Mouse (Mus musculus) WW6 (cell line): ENCODE data around the gene Arhgap10.

ENCODE experiments used
- DNase-seq: peaks from one replicate; pipeline ENCODE4 v3.0.0-alpha.2; 2013; ENCODE audit warnings: low read depth, low spot score

Arhgap10 gene

DNA sequence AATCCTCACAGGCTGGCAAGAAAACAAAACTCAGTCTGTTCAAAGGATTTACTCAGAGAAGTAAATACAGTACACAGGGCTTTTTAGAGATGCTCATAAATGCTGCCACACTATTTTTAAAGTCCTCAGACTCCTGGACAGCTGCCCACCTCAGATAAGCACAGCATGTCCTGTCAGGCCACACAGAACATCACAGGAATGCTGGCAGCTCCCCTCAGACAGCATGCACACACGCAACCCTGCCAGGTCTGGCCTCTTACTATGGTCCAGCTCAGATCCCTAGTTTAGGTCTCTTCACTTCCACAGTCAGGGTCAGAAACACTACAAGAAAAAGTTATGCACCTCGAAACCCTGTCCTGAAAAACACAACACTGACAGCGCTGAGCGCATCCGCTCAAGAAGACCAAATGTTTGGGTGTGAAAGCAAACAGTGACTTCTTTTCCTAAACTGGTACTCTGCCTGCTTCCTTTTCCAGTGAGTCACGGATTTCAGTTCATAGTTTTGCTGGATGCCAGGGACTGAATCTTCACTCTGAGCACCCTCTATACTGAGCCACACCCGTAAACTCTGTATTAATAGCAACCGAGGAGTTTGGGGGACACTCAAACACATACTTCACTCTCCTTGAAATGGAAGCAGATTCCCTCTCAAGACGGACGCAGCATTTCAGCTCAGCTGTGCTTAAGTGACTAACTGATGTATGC is 73.4 kb downstream of the Arhgap10 start:
- DNase-seq: no peak

DNA sequence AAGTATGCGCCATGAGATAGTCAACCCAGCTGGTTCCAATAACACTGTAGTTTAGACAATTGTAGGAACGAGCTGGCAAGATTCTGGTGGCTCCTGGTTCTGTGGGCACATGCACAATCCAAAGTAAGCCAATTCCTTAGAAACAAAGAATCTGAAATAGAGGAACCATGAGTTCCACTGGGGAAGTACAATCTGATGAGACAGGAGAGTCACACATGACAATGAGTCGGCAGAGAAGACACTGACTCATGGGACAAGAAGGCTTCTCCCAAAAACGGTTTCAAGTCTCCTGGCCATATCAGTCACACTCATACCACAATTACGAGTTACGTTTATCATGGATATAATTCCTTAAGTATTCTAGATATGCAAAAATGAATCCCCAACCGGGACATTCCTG is 75.3 kb downstream of the Arhgap10 start:
- no peak for DNase-seq

DNA sequence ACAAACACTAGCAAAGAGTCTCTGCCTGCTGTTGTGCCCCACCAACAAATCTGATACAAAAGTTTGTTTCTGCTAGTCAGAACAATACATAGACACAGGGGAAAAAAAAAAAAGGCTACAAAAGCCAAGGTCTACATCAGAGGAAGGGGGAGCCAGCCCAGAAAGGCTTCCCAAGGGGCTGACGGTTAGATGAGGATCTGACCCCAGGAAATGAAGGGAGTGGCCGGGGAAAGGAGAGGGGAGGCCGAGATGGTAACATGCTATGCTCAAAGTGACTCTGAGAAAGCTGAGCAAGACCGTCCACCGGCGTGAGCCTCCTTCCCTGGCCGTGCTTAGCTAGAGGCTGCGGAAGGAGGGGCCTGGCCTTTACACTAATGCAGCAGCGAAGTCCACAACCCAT is 76.8 kb downstream of the Arhgap10 start:
- no peak for DNase-seq

DNA sequence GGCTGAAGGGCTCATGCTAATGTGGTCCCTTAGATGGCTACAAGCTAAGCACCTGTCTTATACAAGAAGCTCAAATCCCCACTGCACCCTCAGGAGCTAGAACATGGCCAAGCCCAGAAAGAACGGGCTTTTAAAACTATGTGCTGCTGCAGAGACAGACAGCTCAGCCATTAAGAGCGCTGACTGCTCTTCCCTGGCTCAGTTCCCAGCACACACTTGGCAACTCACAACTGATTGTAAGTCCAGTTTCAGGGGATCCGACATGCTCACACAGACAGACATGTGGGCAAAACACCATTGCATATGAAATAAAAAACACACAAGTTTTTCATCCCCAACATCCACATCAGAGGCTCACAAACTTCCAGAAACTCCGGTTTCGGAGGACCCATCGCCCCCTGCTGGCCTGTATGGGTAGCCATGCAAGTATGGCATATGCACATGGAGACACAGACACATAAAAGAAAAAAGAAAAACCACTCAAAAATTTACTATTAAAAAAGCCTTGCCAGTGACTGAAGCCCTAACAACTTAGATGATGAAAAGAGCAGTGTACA is 77.4 kb downstream of the Arhgap10 start:
- DNase-seq: no peak

DNA sequence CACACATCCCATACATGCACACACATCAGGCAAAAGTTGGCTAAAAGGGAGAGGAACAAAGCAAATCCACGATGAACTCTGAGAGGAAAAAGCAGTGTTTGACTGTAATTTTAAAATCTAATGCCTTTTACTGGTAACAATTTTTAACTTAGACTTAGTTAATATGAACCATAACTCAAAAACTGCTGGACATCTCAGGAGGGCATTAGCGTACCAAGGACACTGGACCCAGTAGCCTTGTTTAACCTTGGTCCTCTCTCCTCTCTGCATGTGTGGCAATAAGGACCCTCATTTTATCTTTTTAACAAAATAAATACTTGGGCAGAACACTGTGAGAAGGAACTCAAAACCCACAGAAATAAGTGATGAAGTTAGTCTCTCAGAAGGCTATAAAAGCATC is 78.1 kb downstream of the Arhgap10 start:
- DNase-seq: no peak

DNA sequence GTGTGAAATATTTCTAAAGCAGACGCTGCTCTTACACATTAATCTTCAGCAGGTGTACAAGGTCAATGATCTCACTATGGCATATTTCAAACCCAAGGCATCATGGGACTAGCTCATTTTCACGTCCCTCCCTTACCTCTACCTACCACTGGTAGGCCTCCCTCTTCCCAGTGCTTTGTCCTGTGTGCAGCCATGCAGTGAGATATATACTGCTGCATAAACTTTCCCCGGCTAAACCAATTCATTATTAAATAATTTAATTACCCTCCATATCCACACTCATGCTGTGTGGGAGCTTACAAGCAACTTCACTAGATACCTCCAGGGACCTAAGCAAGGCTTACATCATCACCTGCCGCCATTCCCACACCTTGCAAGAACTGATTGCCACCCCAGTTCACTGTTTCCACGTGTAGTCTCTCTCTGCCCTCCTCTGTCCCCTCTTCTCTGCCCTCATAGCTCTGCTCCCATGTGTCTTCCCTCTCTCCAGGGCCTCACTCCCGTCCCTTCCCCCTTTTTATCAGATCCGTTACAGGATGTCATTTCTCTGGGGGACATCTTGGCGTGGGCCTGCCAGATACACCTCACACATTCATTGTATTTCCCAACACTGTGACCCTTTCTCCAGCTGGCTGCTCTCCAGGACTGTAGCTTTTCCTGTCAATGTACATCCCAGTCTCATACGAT is 79.8 kb downstream of the Arhgap10 start:
- no peak for DNase-seq

DNA sequence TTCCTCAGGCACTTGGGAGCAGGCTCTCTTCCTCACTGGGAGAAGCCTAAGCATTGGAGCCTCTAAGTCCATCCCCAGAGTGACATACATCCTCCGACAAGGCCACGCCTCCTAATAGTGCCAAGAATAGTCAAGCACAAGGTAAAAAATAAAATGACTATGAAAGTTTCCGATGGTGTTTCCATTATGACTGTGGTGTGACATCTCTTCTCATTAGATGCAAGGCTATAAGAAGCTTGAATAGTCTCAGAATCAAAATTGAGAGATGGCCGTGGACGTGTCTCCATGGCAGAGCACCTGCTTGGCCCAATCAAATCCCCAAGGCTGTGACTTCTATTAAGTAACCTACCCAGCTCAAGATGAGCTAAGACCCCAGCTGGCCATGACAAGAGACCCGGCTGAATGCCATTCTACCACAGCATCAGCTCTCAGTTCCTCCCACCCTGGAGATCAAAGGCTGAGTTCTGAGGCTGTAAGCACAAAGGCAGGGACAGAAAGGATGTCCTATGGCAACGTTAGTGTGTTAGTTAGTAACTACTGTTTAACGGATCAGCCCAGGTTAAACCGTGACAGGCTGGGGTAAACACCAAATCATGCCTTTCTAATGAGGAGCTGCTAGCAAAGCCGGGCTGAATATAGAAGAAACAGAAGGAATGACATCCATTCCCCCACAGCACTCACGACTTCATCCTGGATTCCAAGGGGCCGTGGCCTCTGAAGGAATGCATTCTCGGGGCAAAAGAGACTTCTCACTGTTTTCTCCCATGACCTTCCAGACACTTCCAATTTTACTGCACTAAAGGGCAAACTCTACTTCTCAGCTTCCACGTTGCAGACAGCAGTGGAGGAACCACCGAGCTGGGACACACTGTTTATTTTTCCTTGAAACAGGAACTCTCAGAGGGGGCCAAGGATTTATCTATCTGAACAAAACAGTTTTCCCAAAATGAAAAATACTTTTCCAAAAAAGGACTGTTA is 81.5 kb downstream of the Arhgap10 start:
- DNase-seq: no peak

DNA sequence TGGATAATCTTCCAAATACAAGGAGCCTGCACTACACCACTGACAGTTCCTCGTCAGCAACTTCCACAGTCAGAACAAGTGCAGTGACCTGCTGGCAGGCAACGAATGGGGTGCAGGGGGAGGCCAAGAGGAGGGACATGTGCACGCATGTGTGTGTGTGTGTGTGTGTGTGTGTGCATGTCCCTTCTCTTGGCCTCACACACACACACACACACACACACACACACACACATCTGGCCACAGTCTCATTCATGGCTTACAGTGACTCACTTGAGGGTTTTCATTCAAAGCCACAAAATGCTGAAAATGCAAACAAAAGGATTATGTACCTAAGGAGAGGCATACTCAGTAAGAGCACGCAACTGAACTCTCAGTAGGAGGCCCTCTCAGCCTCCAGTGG is 84.5 kb downstream of the Arhgap10 start:
- DNase-seq: no peak

DNA sequence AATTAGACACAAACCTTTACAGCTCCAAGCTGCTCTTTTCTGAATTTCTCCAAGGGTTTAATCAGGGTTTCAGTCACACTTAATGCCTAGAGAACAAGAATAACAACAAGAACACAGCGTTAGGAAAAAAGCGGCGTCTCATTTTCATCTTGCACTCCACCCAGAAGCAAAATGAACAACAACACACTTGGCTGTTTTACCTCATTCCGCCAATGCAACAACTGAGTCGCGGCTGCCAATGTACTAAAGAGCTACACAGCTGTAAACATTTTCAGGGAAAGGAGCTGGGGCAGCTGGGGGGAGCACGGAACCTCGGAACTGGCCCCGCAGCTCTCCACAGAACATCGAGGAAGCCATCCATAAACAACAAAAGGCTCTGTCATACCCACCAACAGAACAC is 85.0 kb downstream of the Arhgap10 start:
- DNase-seq: no peak

DNA sequence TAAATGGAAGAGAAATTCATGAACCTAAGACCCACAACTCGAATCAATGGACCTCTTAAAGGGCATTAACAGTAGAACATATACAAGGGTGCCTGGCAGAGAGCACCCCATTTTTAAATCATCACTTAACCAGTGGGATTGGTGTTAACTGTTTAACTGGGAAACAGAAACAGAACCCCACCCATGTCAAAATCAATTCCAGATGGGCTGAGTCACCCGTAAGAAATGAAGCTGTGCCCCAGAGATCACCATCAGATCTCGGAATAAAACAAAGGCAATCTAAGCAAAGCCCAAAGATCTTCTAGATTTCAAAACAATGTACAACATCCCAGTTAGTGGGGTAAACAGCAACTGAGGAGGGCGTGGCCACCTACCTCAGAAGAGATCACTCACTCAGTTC is 89.3 kb downstream of the Arhgap10 start:
- no peak for DNase-seq

DNA sequence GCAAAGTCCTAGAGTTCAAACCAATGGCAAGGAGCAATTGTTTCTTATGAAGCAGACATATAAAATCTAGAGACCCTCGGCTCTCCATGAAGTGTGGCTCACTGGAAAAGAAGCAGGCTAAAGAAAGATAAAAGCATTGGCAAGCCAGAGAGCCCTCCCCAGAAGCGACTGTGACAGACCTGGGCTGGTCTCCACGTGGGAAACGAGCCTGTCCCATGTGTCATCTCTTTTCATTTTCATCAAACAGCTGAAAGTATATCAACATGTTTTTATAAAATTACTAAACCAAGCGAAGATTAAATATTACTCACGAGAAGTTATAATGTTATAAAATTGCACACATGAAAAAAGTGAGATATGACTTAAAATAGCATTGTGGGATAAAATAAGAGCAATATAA is 89.7 kb downstream of the Arhgap10 start:
- no peak for DNase-seq

DNA sequence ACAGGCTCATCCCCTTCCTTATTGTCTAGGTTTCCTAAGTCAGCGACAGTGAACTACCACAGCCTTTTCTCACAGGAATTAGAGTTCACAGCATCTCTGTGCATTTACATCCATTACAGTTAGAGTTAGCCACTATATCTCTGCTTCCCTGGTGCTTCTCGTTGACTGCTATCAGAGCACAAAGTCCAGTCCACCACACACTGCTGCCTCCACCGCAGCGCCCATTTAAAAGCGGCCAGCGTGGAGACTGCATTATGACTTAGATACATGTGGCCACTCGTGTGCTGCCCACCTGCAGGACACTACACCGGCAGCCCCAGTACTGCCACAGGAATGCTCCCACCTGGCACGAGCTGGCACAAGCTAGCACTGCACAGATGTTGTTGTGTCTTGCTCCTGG is 90.3 kb downstream of the Arhgap10 start:
- DNase-seq: no peak

DNA sequence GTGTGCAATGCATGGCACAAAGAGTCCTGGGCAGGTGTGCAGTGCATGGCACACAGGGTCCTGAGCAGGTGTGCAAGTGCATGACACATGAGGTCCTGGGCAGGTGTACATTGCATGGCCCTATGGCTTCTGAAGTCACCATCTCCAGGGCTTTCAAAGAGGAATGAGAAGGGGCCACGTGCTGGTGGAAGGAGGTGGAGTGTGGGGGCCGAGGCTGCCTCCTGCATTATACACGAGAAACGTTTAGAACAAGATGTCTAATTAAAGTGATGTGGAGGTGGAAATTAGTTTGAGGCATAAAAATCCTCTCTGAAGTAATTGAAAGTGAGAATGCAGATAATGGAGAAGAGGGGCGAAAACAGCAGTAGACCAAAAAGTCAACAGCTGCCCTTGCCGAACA is 93.9 kb downstream of the Arhgap10 start:
- no peak for DNase-seq

DNA sequence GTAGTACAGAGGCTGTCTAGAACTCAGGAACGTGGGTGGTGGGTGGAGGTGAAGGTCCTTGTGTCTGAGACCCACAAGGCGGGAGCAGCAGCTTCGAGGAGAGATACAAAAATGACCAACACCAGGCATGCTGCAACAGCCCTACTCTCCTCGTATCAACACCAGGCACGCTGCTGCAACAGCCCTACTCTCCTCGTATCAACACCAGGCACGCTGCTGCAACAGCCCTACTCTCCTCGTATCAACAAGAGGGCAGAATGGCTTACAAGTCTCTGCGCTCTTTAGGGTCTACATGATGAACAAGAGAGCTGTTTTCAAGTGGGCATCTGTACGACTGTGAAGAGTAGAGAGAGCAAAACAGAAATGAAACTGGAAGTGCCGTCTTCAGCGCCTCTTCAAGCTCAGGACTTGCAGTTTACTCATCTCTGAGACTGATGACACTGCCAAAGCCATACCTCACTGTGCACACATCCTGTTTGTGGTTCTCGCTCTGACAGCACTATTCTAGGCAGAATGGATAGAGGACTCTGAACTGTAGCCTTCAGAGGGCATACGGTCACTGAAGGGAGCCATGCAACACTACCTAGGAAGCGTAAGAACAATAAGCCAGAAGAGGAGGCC is 95.0 kb downstream of the Arhgap10 start:
- no peak for DNase-seq

DNA sequence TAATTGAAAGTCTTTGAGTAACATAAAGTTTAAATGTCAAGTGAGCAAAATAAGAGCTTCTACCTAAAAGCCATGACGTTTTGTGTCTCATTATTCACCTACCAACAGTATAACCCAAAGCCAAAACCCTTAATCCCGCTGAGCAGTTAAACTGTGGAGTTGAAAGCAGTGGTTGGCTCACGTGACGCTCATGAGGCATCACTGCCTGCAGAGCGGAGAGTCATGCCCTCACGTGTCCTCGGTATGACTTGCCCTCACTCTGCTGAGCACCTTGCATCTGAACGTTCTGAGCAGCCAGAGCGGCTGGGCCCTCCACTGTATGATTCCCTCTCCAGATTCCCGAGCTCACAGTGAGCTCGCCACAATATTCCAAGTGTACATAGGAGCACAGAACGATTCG is 96.2 kb downstream of the Arhgap10 start:
- DNase-seq: no peak

DNA sequence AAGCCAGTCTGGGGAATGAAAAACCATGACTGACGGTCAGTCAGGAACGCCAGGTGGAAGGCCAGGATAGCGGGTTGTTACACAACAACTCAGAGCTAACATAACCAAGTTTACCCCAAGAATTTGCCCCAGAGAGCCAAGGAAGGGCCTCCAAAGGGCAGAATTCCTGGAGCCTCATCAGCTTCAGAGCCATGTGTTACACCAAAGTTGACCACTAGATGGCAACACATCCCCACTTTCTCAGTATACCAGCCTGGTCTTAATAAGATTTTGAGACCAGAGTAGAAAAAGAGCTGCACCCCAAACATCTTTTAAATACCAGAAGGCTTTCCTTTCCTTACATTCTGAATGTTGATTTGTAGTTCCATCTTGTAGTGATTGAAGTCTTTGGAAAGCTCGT is 98.0 kb downstream of the Arhgap10 start:
- DNase-seq: peak; percentile 34

DNA sequence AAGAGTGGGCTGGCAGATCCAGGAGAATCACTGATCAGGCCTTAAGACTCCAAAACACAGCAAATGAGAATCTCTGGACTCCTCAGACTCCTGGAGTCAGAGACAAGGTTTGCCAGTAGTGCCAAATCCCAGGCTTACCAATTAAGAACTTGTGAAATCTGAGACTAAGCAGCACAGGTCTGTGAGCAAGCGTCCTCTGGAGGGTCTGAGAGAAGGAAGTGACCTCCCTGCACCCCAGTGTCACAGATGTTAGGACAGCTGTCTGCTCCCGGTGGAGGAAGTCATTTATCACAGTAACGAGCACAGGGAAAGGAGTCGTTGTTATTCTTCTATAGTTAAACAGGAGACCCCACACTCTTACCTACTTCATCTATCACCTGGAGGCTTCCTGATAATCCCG is 101.0 kb downstream of the Arhgap10 start:
- DNase-seq: no peak

DNA sequence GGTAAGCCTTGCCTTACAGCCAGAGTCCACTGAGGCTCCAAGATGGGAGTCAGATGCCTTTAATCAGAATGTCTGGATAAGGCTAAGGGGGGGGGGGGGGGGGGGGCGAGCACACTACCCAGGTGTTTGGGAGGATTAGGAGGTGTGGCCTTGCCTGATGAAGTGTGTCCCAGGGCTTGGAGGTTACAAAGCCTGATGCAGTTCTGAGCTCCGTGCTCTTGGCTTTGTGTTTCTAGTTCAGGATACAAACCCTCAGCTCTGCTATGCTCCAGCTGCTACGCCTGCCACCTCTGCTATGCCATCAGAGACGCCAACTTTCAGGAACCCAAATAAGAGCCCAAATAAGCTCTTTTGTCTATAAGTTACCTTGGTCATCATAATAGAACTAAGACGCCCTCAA is 101.7 kb downstream of the Arhgap10 start:
- no peak for DNase-seq

DNA sequence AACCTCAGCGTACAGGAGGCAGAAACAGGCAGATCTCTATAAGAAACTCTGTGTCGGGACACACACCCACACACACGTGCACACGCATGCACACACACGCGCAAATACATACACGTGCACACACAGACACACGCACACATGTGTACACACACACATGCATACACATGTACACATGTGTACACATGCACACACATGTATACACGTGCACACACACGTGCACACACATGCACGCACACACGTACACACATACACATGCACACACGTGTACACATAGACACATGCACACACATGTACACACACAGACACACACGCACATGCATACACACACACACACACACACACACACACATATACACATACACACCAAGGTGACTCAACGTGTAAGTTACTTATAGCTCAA is 106.5 kb downstream of the Arhgap10 start:
- no peak for DNase-seq

DNA sequence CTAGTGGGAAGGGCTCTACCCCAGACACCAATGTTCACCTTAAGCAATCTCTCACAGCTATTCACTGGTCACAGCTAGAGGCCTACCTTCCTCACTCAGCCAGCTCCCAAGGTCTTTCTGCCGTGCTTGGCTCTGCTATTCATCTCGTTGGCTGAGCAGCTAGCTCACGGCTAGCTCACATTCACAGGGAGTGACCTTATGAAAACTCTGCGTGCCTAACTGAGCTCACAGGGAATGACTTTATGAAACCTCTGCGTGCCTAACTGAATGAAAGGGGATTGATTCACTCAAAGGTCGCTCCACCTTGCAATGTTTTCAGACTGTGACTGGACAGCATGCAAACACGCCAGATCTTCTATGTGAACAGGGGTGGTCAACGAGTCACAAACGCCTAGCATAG is 107.4 kb downstream of the Arhgap10 start:
- no peak for DNase-seq

DNA sequence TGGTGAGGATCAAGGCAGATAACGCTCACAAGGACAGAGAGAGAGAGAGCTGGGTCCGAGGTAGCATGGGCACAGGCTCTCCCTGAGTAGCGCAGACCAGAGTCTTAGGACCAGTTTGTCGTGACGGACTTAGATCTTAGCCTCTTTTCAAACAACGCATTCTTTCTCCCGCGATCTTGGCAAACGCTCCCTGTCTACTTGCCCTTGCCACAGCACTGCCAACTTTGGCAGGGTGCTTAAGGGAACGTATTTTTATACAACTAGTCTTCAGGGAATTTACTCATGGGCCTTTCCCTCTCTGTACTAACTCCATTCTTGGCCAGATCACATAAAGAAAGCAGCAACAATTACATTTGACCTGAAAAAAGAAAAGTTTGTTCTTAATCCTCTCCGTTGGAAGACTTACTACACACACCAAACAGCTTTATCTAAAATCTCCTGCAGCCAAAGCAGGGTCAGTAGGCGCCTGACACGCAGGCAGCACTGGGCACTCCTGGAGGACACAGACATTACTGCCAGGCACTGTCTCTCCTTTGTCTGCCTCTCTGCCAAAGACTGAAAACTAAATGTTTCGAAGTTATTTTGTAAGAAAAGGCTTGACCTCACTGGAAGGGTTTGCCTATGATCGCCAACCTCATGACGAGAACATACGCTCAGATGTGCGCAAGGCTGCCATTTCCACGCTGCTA is 109.1 kb downstream of the Arhgap10 start:
- DNase-seq: no peak
